Mouse (Mus musculus) kidney, adult 2 months (tissue): Measurements from ENCODE around the gene Ncln.

Source experiments
- CTCF ChIP-seq: fragments of 200-500 bp; conservative IDR thresholded peaks from 2 replicates; pipeline ENCODE4 v1.5.1; 2011; ENCODE audit warnings: low read depth, mild to moderate bottlenecking, control low read depth, low read length, moderate library complexity, mixed read lengths; ENCODE audit not compliant: insufficient read depth, insufficient read length
- POLR2A ChIP-seq: fragments of 200-500 bp; IDR thresholded peaks from one replicate; pipeline ENCODE4 v1.6.1; 2011; ENCODE audit warnings: low read depth, low read length, control low read depth

DNA sequence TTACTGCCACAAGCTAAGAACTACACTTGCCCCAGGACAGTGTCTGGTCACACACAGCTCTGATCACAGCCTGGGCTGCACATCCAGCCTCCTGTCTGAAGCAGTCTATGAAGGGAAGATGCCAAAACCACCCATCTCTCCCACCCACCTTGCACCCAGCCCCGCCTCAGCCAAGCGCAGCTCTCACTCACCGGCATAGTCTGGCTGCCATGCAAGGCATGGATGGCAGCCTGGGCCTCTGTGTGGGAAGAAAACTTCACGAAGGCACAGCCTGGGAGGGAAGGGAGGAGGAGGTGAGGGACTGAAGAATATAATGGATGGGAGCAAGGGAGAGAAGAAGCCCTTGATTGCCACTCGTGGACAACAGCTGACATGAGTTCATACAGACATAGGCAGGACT, 26.9 kb downstream of the Ncln start:
- TF ChIP-seq CTCF, result no peak
- TF ChIP-seq POLR2A, result no peak
